Mouse (Mus musculus) liver, embryonic 11.5 days (tissue): ENCODE results near the gene Plekha6. TPM values are rescaled to one million over a fixed set of nuclear protein-coding genes. Genes with fewer than 3 reads are reported as not detected.

Source experiments
- ATAC-seq: fragments of 200-750 bp; cut with Nextera tagmentation; replicated peaks from 2 replicates; pipeline ENCODE4 v1.8.0; 2017; ENCODE audit warnings: moderate number of reproducible peaks, mild to moderate bottlenecking, moderate TSS enrichment, moderate library complexity; ENCODE audit not compliant: low FRiP score
- DNase-seq: peaks from one replicate; pipeline ENCODE4 v3.0.0-alpha.2; 2017; ENCODE audit warnings: low spot score
- H3K27ac ChIP-seq: fragments of 300-500 bp; sonication (generic); 2 replicates; pipeline ENCODE4 v1.5.1; 2014; ENCODE audit warnings: mild to moderate bottlenecking, low read depth, low read length, control low read depth
- H3K27me3 ChIP-seq: fragments of 300-500 bp; sonication (generic); replicated peaks from 2 replicates; pipeline ENCODE4 v1.6.1; 2014; ENCODE audit warnings: low read length, mixed read lengths; ENCODE audit not compliant: control insufficient read depth, insufficient read depth
- H3K36me3 ChIP-seq: fragments of 300-500 bp; sonication (generic); 2 replicates; pipeline ENCODE4 v1.6.1; 2014; ENCODE audit warnings: mild to moderate bottlenecking, low read length, moderate library complexity, mixed read lengths; ENCODE audit not compliant: control insufficient read depth, insufficient read depth
- H3K4me1 ChIP-seq: fragments of 300-500 bp; sonication (generic); replicated peaks from 2 replicates; pipeline ENCODE4 v1.6.1; 2014; ENCODE audit warnings: low read length, mixed read lengths; ENCODE audit not compliant: control insufficient read depth, insufficient read depth
- H3K4me2 ChIP-seq: fragments of 300-500 bp; sonication (generic); 2 replicates; pipeline ENCODE4 v1.6.1; 2014; ENCODE audit warnings: mild to moderate bottlenecking, control low read depth, moderate library complexity
- H3K4me3 ChIP-seq: fragments of 300-500 bp; sonication (generic); 2 replicates; pipeline ENCODE4 v1.5.1; 2014; ENCODE audit warnings: low read depth, low read length, control low read depth
- H3K9ac ChIP-seq: fragments of 300-500 bp; sonication (generic); 2 replicates; pipeline ENCODE4 v1.6.1; 2014; ENCODE audit warnings: low read depth, low read length, control low read depth
- H3K9me3 ChIP-seq: fragments of 300-500 bp; sonication (generic); 2 replicates; pipeline ENCODE4 v1.6.1; 2016; ENCODE audit warnings: low read length, inconsistent platforms, mixed read lengths; ENCODE audit not compliant: control insufficient read depth
- WGBS: fragments of 180-500 bp; shearing (Covaris S2); extraction: QIAGEN DNeasy Blood & Tissue Kit; methylation state at CpG from one replicate; pipeline ENCODE4 v1.1.7; 2014; 5-methylcytosine and 5-hydroxymethylcytosine counted together
- polyA plus RNA-seq: library from polyadenylated mRNA; unstranded; fragments of >200 nt; fragmentation: Nextera tagmentation; extraction: Ambion mirVana; gene quantifications from 2 replicates; pipeline ENCODE4 v1.2.1, GENCODE M21; 2014

The Plekha6 gene
- polyA plus RNA-seq, 1 experiment from 2014 or later = 4.3 TPM

GRCm38 (mm10) chr1:133278946-133279631 lies 115.1 kb downstream of the Plekha6 start:
- Histone ChIP-seq H3K4me3 (no peak overlapping the region), H3K4me2 (no peak overlapping the region), H3K9ac (no peak overlapping the region), H3K36me3 (no peaks in the 10 kb centered on the region), H3K4me1 (no peaks in the 10 kb centered on the region), H3K9me3 (no peaks in the 10 kb centered on the region), H3K27me3 (no peaks in the 10 kb centered on the region), H3K27ac (no peak overlapping the region)
- ATAC-seq (no peak), DNase-seq (no peak)
- 75% methylated on average over 15 of the region's 15 CpGs for WGBS

GRCm38 (mm10) chr1:133279632-133280093 lies 115.7 kb downstream of the Plekha6 start:
- 80% methylated on average over 11 of the region's 11 CpGs for WGBS
- H3K27me3 ChIP-seq = no peaks in the 10 kb centered on the region
- H3K27ac ChIP-seq = no peak overlapping the region
- H3K9ac ChIP-seq = no peak overlapping the region
- no peak overlapping the region for H3K4me2 ChIP-seq
- ATAC-seq (no peak), DNase-seq (no peak)
- no peaks in the 10 kb centered on the region for H3K36me3 ChIP-seq
- no peak overlapping the region for H3K4me3 ChIP-seq
- H3K4me1 ChIP-seq = no peaks in the 10 kb centered on the region
- no peaks in the 10 kb centered on the region for H3K9me3 ChIP-seq

GRCm38 (mm10) chr1:133280537-133280936 lies 116.5 kb downstream of the Plekha6 start:
- 85% methylated on average over 2 of the region's 2 CpGs for WGBS
- Histone ChIP-seq H3K4me3 (no peak overlapping the region), H3K27ac (no peak overlapping the region), H3K4me1 (no peaks in the 10 kb centered on the region), H3K4me2 (no peak overlapping the region), H3K27me3 (no peaks in the 10 kb centered on the region), H3K36me3 (no peaks in the 10 kb centered on the region), H3K9me3 (no peaks in the 10 kb centered on the region), H3K9ac (no peak overlapping the region)
- no peak for DNase-seq
- no peak for ATAC-seq

GRCm38 (mm10) chr1:133285907-133286306 lies 121.9 kb downstream of the Plekha6 start:
- Histone ChIP-seq H3K4me2 (no peak overlapping the region), H3K27ac (no peak overlapping the region), H3K27me3 (no peaks in the 10 kb centered on the region), H3K4me3 (no peak overlapping the region), H3K9me3 (no peaks in the 10 kb centered on the region), H3K9ac (no peak overlapping the region), H3K36me3 (no peaks in the 10 kb centered on the region), H3K4me1 (no peaks in the 10 kb centered on the region)
- DNase-seq (no peak), ATAC-seq (no peak)
- 72% methylated on average over 7 of the region's 7 CpGs for WGBS

GRCm38 (mm10) chr1:133287051-133287450 lies 123.0 kb downstream of the Plekha6 start:
- DNase-seq = no peak
- H3K9ac ChIP-seq = no peak overlapping the region
- no peak overlapping the region for H3K27ac ChIP-seq
- H3K4me2 ChIP-seq = no peak overlapping the region
- H3K9me3 ChIP-seq = no peaks in the 10 kb centered on the region
- ATAC-seq = no peak
- WGBS = 85% methylated on average over 4 of the region's 4 CpGs
- no peaks in the 10 kb centered on the region for H3K4me1 ChIP-seq
- H3K27me3 ChIP-seq = no peaks in the 10 kb centered on the region
- no peaks in the 10 kb centered on the region for H3K36me3 ChIP-seq
- no peak overlapping the region for H3K4me3 ChIP-seq

GRCm38 (mm10) chr1:133287880-133288279 lies 123.9 kb downstream of the Plekha6 start:
- no peaks in the 10 kb centered on the region for H3K27me3 ChIP-seq
- H3K9me3 ChIP-seq = no peaks in the 10 kb centered on the region
- H3K4me3 ChIP-seq = no peak overlapping the region
- H3K4me2 ChIP-seq = no peak overlapping the region
- H3K27ac ChIP-seq = no peak overlapping the region
- no peak overlapping the region for H3K9ac ChIP-seq
- no peaks in the 10 kb centered on the region for H3K36me3 ChIP-seq
- no peaks in the 10 kb centered on the region for H3K4me1 ChIP-seq
- DNase-seq (no peak), ATAC-seq (no peak)
- WGBS = 89% methylated on average over 12 of the region's 12 CpGs

GRCm38 (mm10) chr1:133291888-133292287 lies 127.9 kb downstream of the Plekha6 start:
- 86% methylated on average over 6 of the region's 6 CpGs for WGBS
- no peak overlapping the region for H3K9ac ChIP-seq
- no peaks in the 10 kb centered on the region for H3K9me3 ChIP-seq
- DNase-seq (no peak), ATAC-seq (no peak)
- 0 out of 2 replicates have a peak, but pooled peaks cover 2% of the 10 kb centered on the region for H3K4me1 ChIP-seq
- no peak overlapping the region for H3K27ac ChIP-seq
- no peaks in the 10 kb centered on the region for H3K36me3 ChIP-seq
- no peaks in the 10 kb centered on the region for H3K27me3 ChIP-seq
- H3K4me2 ChIP-seq = no peak overlapping the region
- H3K4me3 ChIP-seq = no peak overlapping the region

GRCm38 (mm10) chr1:133292608-133293007 lies 128.6 kb downstream of the Plekha6 start:
- no peak overlapping the region for H3K4me2 ChIP-seq
- no peaks in the 10 kb centered on the region for H3K9me3 ChIP-seq
- no peaks in the 10 kb centered on the region for H3K36me3 ChIP-seq
- H3K4me3 ChIP-seq = no peak overlapping the region
- no peak overlapping the region for H3K9ac ChIP-seq
- 0 out of 2 replicates have a peak, but pooled peaks cover 2% of the 10 kb centered on the region for H3K4me1 ChIP-seq
- H3K27me3 ChIP-seq = no peaks in the 10 kb centered on the region
- H3K27ac ChIP-seq = no peak overlapping the region
- no peak for ATAC-seq
- no peak for DNase-seq

GRCm38 (mm10) chr1:133296376-133296775 lies 132.4 kb downstream of the Plekha6 start:
- 92% methylated on average over 9 of the region's 9 CpGs for WGBS
- Histone ChIP-seq H3K4me2 (no peak overlapping the region), H3K4me1 (peaks cover 2% of the 10 kb centered on the region; the same call in 1 of the 2 replicates), H3K9me3 (no peaks in the 10 kb centered on the region), H3K9ac (no peak overlapping the region), H3K27ac (no peak overlapping the region), H3K4me3 (no peak overlapping the region), H3K27me3 (0 out of 2 replicates have a peak, but pooled peaks cover 2% of the 10 kb centered on the region), H3K36me3 (no peaks in the 10 kb centered on the region)
- no peak for ATAC-seq
- no peak for DNase-seq
